Mouse (Mus musculus): ENCODE measurements at regions not wholly inside any gene's neighbourhood (a gene's known extent, or its start where the extent isn't known, plus 50 kb on each side); places are given as distances from the start of the nearest gene placed in this dataset.

DNA sequence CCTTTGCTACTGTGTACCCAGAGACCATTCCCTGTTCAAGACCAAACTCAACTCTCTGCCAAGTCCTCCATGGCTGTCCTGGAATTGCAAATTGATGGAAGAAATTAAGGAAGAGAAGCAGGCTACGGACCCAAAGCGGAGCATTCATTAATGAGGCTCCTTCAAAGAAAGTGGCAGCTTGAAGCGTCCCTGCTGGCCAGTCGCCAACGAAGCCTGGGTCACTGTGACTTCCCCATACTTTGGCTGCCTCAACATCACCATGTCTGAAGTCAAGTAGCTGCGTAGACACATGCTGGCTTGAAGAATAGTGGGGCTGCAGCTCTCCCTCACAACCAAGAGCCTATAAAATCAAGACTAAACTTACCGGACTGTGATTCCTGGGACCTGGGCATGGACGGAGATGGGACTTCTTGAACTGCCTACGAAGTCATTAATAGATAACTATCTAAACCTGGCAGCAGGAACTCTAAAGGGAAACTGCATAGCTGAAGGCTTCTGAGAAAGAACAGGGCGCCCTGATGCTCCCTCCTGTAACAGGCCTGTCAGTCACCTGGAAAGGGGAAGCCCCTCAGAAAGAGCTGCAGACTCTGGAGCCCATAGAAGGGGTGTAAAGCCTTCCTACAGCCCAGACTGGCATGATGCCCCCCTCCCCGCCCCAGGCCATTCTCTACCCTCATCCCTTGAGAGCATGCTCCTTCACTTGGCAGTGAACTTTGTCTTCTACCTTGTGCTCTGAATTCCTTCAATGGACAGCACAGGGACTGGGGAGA lies 116.0 kb upstream of the Selenok start:
- TF ChIP-seq POLR2A (IDR thresholded peaks at IDR 0.05; ENCODE audit: borderline replicate concordance, extremely low read depth, insufficient read depth, insufficient read length, poor library complexity, severe bottlenecking), result no peak
- no peak for TF ChIP-seq CTCF (IDR thresholded peaks at IDR 0.05; ENCODE audit: borderline replicate concordance, extremely low read depth, insufficient read depth, insufficient read length)
